Mouse (Mus musculus): ENCODE measurements at regions not wholly inside any gene's neighbourhood (a gene's known extent, or its start where the extent isn't known, plus 50 kb on each side); places are given as distances from the start of the nearest gene placed in this dataset.
"Not testable (repeated sequence)": the region's sequence is repeated elsewhere in the genome, so short reads cannot be mapped to it uniquely, and the experiment has no call there.

DNA sequence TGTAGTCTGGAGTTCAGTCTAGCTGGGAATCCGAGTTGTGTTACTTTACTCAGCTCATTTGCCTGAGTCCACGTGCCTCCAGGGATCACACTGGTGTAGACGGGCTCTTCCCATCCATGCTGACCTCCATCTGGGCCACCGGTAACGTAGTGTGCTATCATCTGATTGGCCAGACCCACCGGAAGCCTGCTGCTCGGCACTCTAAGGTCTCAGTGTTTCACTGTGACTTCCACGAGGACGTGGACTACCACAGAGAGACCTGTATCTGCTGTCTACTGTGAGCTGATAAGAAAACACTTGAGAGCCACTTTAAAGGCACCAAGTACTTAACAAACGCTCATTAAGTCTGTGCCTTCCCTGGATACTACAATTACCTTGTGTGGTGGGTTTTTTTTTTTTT lies 262.8 kb upstream of the Nr5a2 start:
- Histone ChIP-seq H3K4me3 (ENCODE audit: low read length) (no peak overlapping the region), H3K9ac (ENCODE audit: low read length) (no peak overlapping the region), H3K4me2 (ENCODE audit: low read depth, low read length) (peak overlapping the region; percentile 22; the same call in 1 of the 2 replicates), H3K9me3 (ENCODE audit: control insufficient read depth, low read length) (no peaks in the 10 kb centered on the region), H3K27me3 (ENCODE audit: control insufficient read depth, insufficient read depth, low read depth, low read length) (no peaks in the 10 kb centered on the region), H3K36me3 (ENCODE audit: control insufficient read depth, insufficient read depth, low read length) (no peaks in the 10 kb centered on the region), H3K4me1 (replicated peaks; ENCODE audit: control insufficient read depth, insufficient read depth, low read length) (peaks cover 6% of the 10 kb centered on the region), H3K27ac (ENCODE audit: low read length) (no peak overlapping the region)
- WGBS, result 38% methylated on average over 10 of the region's 10 CpGs
- ATAC-seq (ENCODE audit: low read depth), result peak; percentile 57; the same call in 1 of the 2 replicates

DNA sequence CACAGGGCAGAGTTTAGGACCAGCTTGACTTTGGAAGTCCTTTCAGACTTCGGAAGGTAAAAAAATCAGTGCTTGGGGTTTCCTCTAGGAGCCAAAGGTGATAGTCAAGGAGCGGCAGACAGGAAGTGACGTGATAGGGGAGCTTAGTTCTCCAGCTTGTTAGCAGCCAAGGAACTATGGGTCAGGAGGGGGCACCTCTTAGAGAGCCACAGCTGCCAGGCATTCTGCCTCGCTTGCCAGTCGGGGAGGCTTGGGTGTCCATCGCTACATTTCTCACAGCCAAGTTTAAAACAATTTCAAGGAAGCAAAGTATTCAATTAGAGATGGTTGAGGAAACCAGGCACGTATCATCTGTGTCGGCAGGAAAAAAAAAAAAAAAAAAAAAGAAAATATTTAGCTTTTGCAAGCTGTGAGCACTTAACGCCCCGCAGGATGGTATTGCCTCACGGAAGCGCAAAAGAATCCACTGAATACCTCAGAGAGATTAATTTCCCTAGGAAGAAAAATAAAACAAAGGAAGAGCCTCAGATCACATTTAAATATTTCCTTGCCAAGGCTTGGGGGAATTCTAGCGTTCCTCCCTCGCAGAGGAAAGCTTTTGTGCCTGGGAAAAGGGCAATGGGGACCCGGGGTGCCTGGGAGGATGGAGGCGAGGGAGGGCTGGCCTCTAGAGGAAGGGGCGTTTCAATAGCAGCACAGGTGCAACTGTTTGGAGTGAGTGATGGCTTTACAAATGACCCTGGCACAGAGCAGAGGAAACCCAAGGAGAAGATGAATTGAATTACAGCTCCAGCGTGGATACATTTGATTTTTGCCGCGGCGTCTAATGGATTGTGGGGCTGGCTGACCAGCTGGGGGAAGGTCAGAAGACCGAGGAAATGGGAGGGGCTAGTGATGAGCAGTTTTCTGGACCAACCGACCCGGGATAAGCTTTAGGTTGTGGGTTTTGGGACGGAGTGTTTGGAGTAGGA lies 261.1 kb upstream of the Nr5a2 start:
- peak; percentile 43; the same call in 1 of the 2 replicates for ATAC-seq (ENCODE audit: low read depth)
- 0 out of 2 replicates have a peak overlapping the region, but pooled peaks have one; percentile 1 for H3K9ac ChIP-seq (ENCODE audit: low read length)

DNA sequence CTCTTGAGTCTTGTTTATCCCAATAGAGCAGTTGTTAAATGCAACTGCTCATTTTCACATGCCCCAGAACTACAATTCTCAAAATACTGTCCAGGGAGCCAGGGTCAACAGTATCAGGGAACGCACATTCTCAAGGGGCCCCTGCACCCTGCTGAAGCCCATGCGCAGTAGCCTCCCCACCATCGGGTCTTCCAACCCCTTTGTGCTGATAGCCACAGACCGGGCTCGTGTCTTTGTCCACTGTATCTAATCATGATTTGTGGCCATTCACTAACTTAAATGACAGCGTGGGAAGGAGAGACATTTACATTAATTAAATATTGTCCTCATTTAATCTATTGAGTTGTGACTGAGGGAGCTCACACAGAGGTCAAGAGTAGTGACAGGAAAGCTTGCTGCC lies 260.0 kb upstream of the Nr5a2 start:
- ATAC-seq (ENCODE audit: low read depth), result no peak
- H3K9ac ChIP-seq (ENCODE audit: low read length), result no peak overlapping the region

More for the DNA sequence above, 261.1 kb upstream of the Nr5a2 start:
- Histone ChIP-seq H3K27ac (ENCODE audit: low read length) (no peak overlapping the region), H3K4me3 (ENCODE audit: low read length) (peak overlapping the region; percentile 33), H3K4me2 (ENCODE audit: low read depth, low read length) (peak overlapping the region; percentile 50), H3K4me1 (replicated peaks; ENCODE audit: control insufficient read depth, insufficient read depth, low read length) (peaks cover 6% of the 10 kb centered on the region), H3K9me3 (ENCODE audit: control insufficient read depth, low read length) (no peaks in the 10 kb centered on the region), H3K36me3 (ENCODE audit: control insufficient read depth, insufficient read depth, low read length) (no peaks in the 10 kb centered on the region), H3K27me3 (ENCODE audit: control insufficient read depth, insufficient read depth, low read depth, low read length) (no peaks in the 10 kb centered on the region)
- 5% methylated on average over 25 of the region's 25 CpGs for WGBS

DNA sequence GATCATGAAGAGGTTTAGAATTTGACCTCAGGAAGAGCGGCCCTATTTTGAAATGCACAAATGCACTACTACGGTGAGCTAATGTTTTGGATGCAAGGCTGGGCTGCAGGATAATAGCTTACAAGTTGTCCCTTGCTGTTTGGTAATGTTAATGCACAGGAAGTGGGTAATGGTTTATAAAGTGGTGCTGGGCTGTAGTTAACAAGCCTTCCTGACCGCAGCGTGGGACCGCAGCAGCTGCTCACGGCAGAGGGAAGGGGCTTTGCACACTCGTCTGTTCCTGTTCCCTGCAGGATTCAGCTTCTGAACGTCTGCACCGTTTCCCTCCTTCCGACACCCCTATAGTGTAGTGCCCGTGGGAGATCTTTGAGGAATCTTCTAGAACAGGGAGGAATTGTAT lies 258.4 kb upstream of the Nr5a2 start:
- no peaks in the 10 kb centered on the region for H3K27me3 ChIP-seq (ENCODE audit: control insufficient read depth, insufficient read depth, low read depth, low read length)
- H3K4me2 ChIP-seq (ENCODE audit: low read depth, low read length), result no peak overlapping the region
- H3K4me1 ChIP-seq (replicated peaks; ENCODE audit: control insufficient read depth, insufficient read depth, low read length), result peaks cover 6% of the 10 kb centered on the region
- no peaks in the 10 kb centered on the region; the same call in 1 of the 2 replicates for H3K9me3 ChIP-seq (ENCODE audit: control insufficient read depth, low read length)
- WGBS, result 60% methylated on average over 11 of the region's 11 CpGs
- no peaks in the 10 kb centered on the region for H3K36me3 ChIP-seq (ENCODE audit: control insufficient read depth, insufficient read depth, low read length)
- no peak for ATAC-seq (ENCODE audit: low read depth)
- no peak overlapping the region for H3K27ac ChIP-seq (ENCODE audit: low read length)
- no peak overlapping the region for H3K9ac ChIP-seq (ENCODE audit: low read length)
- no peak overlapping the region for H3K4me3 ChIP-seq (ENCODE audit: low read length)

More for the DNA sequence above, 260.0 kb upstream of the Nr5a2 start:
- no peaks in the 10 kb centered on the region for H3K36me3 ChIP-seq (ENCODE audit: control insufficient read depth, insufficient read depth, low read length)
- H3K9me3 ChIP-seq (ENCODE audit: control insufficient read depth, low read length), result no peaks in the 10 kb centered on the region; the same call in 1 of the 2 replicates
- no peak overlapping the region for H3K4me2 ChIP-seq (ENCODE audit: low read depth, low read length)
- no peaks in the 10 kb centered on the region for H3K27me3 ChIP-seq (ENCODE audit: control insufficient read depth, insufficient read depth, low read depth, low read length)
- WGBS, result 78% methylated on average over 6 of the region's 6 CpGs
- H3K4me1 ChIP-seq (replicated peaks; ENCODE audit: control insufficient read depth, insufficient read depth, low read length), result peaks cover 6% of the 10 kb centered on the region
- H3K27ac ChIP-seq (ENCODE audit: low read length), result no peak overlapping the region
- no peak overlapping the region for H3K4me3 ChIP-seq (ENCODE audit: low read length)

DNA sequence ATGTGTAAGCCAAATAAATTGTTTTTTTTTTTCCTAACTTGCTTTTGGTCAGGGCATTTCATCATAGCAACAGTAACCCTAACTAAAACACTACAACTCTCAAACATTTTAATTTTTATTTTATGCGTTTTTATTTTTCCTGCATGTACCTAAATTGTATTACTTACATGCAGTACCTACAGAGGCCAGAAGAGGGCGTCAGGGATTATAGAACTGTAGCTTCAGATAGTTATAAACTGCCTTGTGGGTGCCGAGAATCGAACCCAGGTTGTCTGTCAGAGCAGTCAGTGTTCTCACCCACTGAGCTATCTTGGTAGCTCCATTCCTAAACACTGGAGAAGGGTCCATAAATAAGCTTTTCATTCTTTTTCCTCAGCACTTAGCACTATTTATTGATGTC lies 257.8 kb upstream of the Nr5a2 start:
- Histone ChIP-seq H3K9me3 (ENCODE audit: control insufficient read depth, low read length) (no peaks in the 10 kb centered on the region; the same call in 1 of the 2 replicates), H3K9ac (ENCODE audit: low read length) (no peak overlapping the region), H3K4me2 (ENCODE audit: low read depth, low read length) (no peak overlapping the region), H3K36me3 (ENCODE audit: control insufficient read depth, insufficient read depth, low read length) (no peaks in the 10 kb centered on the region), H3K4me3 (ENCODE audit: low read length) (no peak overlapping the region), H3K27ac (ENCODE audit: low read length) (no peak overlapping the region), H3K4me1 (replicated peaks; ENCODE audit: control insufficient read depth, insufficient read depth, low read length) (peaks cover 6% of the 10 kb centered on the region), H3K27me3 (ENCODE audit: control insufficient read depth, insufficient read depth, low read depth, low read length) (no peaks in the 10 kb centered on the region)
- no peak for ATAC-seq (ENCODE audit: low read depth)
- WGBS, result 60% methylated on average over 4 of the region's 4 CpGs

DNA sequence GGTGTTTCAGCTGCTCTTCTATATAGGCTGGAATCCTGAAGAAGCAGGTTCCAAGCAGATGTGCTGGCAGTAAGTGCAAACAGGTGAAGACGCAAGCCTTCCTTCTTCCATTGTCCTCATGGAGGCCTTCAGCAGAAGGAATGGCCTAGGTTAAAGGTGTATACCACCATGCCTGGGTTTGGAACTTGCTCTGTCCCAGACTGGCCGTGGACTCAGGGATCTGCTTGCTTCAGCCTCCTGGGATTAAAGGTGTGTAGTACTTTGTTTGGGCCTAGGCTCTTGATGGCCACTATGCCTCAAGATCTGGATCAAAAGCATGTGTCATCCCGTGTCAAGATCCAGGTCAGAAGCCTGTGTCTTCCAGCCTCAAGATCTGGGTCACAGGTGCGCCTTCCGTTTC lies 257.0 kb upstream of the Nr5a2 start:
- Histone ChIP-seq H3K27ac (ENCODE audit: low read length) (no peak overlapping the region), H3K9ac (ENCODE audit: low read length) (no peak overlapping the region), H3K4me2 (ENCODE audit: low read depth, low read length) (no peak overlapping the region), H3K36me3 (ENCODE audit: control insufficient read depth, insufficient read depth, low read length) (no peaks in the 10 kb centered on the region), H3K9me3 (ENCODE audit: control insufficient read depth, low read length) (no peaks in the 10 kb centered on the region; the same call in 1 of the 2 replicates), H3K4me1 (replicated peaks; ENCODE audit: control insufficient read depth, insufficient read depth, low read length) (peaks cover 6% of the 10 kb centered on the region), H3K27me3 (ENCODE audit: control insufficient read depth, insufficient read depth, low read depth, low read length) (no peaks in the 10 kb centered on the region), H3K4me3 (ENCODE audit: low read length) (no peak overlapping the region)
- 96% methylated on average over 5 of the region's 5 CpGs for WGBS
- ATAC-seq (ENCODE audit: low read depth), result no peak

DNA sequence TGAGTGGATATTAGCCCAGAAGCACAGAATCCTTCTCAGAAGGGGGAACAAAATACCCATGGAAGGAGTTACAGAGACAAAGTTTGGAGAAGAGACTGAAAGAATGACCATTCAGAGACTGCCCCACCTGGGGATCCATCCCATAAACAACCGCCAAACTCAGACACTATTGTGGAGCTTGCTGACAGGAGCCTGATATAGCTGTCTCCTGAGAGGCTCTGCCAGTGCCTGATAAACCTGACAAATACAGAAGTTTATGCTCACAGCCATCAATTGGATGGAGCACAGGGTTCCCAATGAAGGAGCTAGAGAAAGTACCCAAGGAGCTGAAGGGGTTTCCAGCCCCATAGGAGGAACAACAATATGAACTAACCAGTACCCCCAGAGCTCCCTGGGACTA lies 254.1 kb upstream of the Nr5a2 start:
- H3K9ac ChIP-seq (ENCODE audit: low read length); H3K27ac ChIP-seq (ENCODE audit: low read length); ATAC-seq (ENCODE audit: low read depth); H3K4me3 ChIP-seq (ENCODE audit: low read length); H3K9me3 ChIP-seq (ENCODE audit: control insufficient read depth, low read length); H3K4me1 ChIP-seq (replicated peaks; ENCODE audit: control insufficient read depth, insufficient read depth, low read length); H3K4me2 ChIP-seq (ENCODE audit: low read depth, low read length); H3K27me3 ChIP-seq (ENCODE audit: control insufficient read depth, insufficient read depth, low read depth, low read length); H3K36me3 ChIP-seq (ENCODE audit: control insufficient read depth, insufficient read depth, low read length): not testable (repeated sequence)
- WGBS, result 81% methylated on average over 1 of the region's 1 CpGs

DNA sequence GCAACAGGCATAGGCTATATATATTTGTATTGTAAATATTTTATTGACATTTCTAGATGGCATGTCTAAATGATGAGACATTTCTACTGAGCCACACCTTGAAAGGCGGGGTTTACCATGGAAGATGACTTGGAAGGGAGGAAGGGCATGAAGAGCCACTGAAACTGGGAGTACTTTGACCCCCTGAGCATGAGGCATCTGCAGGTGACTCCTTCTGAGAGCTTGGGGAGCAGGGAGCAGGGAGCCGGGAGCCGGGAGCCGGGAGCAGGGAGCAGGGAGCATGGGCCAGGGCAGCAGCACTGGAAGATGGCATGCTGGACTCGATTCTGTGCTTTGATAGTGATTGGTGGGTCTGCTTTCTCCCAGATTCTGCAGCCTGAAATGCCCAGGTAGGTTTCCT lies 253.5 kb upstream of the Nr5a2 start:
- ATAC-seq (ENCODE audit: low read depth), result no peak
- Histone ChIP-seq H3K27me3 (ENCODE audit: control insufficient read depth, insufficient read depth, low read depth, low read length) (no peaks in the 10 kb centered on the region), H3K4me2 (ENCODE audit: low read depth, low read length) (no peak overlapping the region), H3K9ac (ENCODE audit: low read length) (no peak overlapping the region), H3K9me3 (ENCODE audit: control insufficient read depth, low read length) (no peaks in the 10 kb centered on the region; the same call in 1 of the 2 replicates), H3K27ac (ENCODE audit: low read length) (no peak overlapping the region), H3K4me1 (replicated peaks; ENCODE audit: control insufficient read depth, insufficient read depth, low read length) (no peaks in the 10 kb centered on the region), H3K4me3 (ENCODE audit: low read length) (no peak overlapping the region), H3K36me3 (ENCODE audit: control insufficient read depth, insufficient read depth, low read length) (no peaks in the 10 kb centered on the region)
- 77% methylated on average over 5 of the region's 5 CpGs for WGBS

DNA sequence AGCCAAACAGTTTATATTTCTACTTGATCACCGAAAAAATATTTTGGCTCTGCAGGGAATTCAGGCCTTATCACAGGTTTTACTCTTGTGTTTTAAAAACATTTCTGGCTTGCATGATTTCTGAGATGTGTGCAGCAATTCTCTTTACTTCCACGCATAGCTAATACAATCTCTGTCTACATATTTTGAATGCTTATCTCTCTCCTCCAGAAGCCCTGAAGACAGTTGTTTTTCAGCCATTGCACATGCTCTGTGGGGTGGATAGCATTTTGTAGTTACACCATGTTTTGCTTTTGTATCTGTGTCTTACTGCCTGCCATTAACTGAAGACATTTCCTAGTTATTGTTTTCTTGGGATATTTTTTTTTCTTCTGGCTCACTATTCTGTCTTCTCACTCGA lies 252.6 kb upstream of the Nr5a2 start:
- WGBS, result 45% methylated on average over 3 of the region's 3 CpGs
- Histone ChIP-seq H3K4me1 (replicated peaks; ENCODE audit: control insufficient read depth, insufficient read depth, low read length) (no peaks in the 10 kb centered on the region), H3K4me3 (ENCODE audit: low read length) (no peak overlapping the region), H3K27me3 (ENCODE audit: control insufficient read depth, insufficient read depth, low read depth, low read length) (no peaks in the 10 kb centered on the region), H3K4me2 (ENCODE audit: low read depth, low read length) (no peak overlapping the region), H3K36me3 (ENCODE audit: control insufficient read depth, insufficient read depth, low read length) (no peaks in the 10 kb centered on the region), H3K9me3 (ENCODE audit: control insufficient read depth, low read length) (no peaks in the 10 kb centered on the region; the same call in 1 of the 2 replicates), H3K27ac (ENCODE audit: low read length) (no peak overlapping the region), H3K9ac (ENCODE audit: low read length) (no peak overlapping the region)
- ATAC-seq (ENCODE audit: low read depth), result no peak
